Mouse (Mus musculus) inflammation-experienced regulatory T-cells, adult 16 weeks (primary cell): Measurements from ENCODE around the gene Tcf7. TPM values are rescaled to one million over a fixed set of nuclear protein-coding genes. Genes with fewer than 3 reads are reported as not detected.

Experiments
- polyA plus RNA-seq: library from polyadenylated mRNA; unstranded; fragments of 100-300 nt; shearing (Covaris generic); gene quantifications from one replicate; pipeline ENCODE4 v1.2.1, GENCODE M21; 2017

Tcf7 gene
- 221 TPM for polyA plus RNA-seq

DNA sequence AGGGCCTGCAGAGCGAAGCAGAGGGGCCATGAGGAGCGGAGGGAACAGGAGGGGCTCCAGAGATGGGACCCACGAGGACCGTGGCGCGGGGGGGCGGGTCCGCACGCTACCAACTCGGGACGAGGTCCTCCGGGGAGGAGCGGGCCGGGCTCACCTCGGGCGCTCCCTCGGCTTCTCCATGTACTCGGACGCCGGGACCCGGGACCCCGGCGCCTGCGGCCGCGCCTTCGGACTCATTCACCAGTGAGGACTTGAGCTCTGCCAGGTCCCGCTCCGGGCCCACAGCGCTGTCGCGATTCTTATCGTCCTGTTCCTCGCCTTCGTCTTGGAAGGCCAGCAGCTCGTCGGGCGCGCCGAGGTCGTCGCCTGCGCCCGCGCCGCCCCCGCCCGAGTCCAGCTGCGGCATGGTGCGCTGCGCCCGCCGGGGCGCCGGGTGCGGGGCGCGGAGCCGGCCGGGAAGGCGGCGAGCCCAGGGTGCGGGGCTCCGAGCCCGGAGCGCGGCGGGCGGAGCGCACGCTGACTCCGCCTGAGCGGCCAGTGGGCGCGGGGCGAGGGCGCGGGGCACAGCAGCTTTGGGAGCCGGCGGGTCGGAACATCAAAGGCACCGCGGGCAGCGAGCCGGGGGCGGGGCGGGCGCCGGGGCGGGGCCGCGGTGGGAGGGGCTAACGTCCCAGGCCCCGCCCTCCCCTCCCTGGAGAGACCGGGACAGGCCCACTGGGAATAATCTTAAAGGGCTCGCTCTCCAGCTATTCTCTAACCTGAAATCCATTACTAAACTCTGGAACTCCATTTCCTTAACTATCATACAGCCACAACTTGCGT, at the start of gene Tcf7:
TSS of gene Tcf7 (minus strand) at position 241 of the 822 bp plus-strand sequence.

DNA sequence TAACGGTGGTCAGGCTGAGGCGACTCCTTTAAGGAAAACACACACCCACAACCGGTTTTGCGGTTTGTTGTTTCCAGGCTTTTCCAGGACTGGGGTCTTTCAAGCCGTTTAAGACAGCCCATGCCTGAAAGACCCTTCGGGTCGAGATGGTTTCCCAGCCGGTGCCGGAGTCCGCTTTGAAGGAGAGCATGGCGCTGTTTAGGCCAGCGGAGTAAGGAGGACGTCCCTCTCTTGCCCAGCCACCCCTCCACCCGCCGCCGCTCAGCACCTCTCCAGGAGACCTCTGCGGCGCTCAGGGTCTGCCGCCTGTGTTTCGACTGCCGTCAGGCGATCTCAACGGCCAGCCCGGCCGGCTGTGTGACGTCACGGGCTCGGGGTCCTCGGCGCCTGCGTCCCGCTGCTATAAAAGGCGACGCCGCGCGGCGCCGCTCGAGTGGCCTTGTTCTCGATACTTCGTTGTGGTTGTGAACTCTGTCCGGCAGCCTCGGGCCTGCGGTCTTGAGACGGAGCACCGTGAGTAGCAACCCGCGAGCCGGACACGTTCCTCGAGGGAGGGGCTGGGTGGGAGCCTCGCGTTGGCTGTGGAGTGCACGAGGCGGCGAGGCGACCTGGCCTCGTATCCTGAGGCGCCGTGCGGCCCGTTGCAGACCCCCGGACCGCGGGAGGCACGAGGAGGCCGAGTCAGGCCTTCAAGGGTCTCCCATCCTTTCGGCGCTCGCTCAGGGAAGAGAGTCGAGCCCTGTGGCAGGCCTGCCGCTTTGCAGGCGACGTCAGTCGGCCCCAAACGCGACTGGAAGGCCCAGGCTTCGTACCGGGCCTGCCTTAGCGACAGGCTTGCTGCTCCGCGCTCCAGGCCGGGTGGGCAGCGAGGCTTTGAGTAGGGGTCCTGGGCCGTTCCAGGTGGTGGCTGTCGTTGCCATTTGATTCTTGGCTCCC, 50.9 kb downstream of the Tcf7 start, which contains the start of gene Skp1a:
TSS of gene Skp1a (plus strand) at position 390 of the 936 bp plus-strand sequence.

DNA sequence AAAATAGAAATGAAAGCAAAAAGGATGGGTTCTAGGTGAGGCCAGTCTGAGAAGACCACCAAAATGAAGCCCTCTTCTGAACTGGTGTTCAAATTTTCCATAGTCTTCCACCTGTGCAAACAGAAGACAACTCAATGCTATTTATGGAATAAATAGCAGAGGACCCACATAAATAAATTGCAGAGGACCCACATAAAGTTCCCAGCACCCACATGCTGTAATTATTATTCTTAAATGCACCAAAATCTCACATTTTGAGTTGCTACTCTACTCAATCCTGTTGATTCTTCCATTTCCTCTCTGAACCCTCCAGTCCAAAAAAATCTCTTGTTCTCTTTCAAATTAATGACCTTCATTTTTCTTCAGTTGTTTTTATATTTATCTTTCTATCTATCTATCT, 68.9 kb downstream of the Tcf7 start, which contains the start of gene Olfr1371:
TSS of gene Olfr1371 (minus strand) at position 101 of the 400 bp plus-strand sequence.

Other genes with a start within 250 kb of the Tcf7 start
- 7.2 TPM for gene Ppp2ca, start 184.3 kb downstream of the Tcf7 start, polyA plus RNA-seq
- gene Olfr1373, start 137.5 kb downstream of the Tcf7 start, polyA plus RNA-seq: not detected
- not detected for gene Olfr1371, start 69.0 kb downstream of the Tcf7 start, polyA plus RNA-seq
- gene Skp1a, start 51.0 kb downstream of the Tcf7 start, polyA plus RNA-seq: 349 TPM
- gene Vdac1, start 77.8 kb upstream of the Tcf7 start, polyA plus RNA-seq: 98.7 TPM
- gene 9530068E07Rik, start 113.4 kb upstream of the Tcf7 start, polyA plus RNA-seq: 122 TPM